Comparison of ENCODE assay signal across 26 mouse cellular contexts in the genomic region with DNA sequence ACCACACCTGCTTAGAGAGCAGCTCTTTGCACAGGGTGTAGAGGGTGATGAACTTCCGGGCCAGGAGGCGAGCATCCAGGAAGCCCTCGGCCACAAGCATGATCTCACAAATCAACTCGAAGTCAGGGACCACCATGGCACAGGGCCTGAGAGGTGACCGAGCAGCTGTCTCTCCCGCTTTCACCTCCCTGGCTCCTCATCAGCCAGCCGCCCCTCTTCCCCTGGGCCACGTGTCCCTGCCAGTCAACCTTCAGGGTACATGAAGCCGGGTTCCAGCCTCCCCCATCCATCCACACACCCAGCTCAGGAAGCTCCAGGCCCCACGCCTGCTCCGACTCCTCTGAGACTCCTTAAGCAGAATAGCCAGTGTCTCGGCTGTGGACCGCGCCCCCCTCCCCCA. TPM values are rescaled to one million over a fixed set of nuclear protein-coding genes. Genes with fewer than 3 reads are reported as not detected.
DNase-seq lines count a peak whose midpoint lies in the region; ATAC-seq and TF ChIP-seq lines count a peak whose summit lies in the region.
"Had no signal": no experiment of that assay in that cellular context is flagged by ENCODE, and none has a peak within 500 bp of the region (broad histone marks: within the 10 kb centered on the region; RNA-seq: fewer than 3 reads in every experiment).

No protein-coding gene starts in this region.

- TF ChIP-seq CTCF in C2C12 (IDR thresholded peaks at IDR 0.05; ENCODE audit: control insufficient read depth, insufficient read depth, insufficient read length), result no peak

- no peak for ATAC-seq in hindbrain, embryonic 14.5 days (ENCODE audit: low FRiP score)
- ATAC-seq in limb, embryonic 14.5 days (ENCODE audit: low FRiP score, low read depth), result peak; percentile 18; the same call in 1 of the 2 replicates
- no peak for ATAC-seq in frontal cortex, adult (ENCODE audit: low TSS enrichment)
- ATAC-seq: CD4-positive, CD25-positive, alpha-beta regulatory T cell, adult 4 months; forebrain, embryonic 13.5 days; forebrain, embryonic 16.5 days had no signal

- H3K9me3 ChIP-seq in hindbrain, embryonic 10.5 days, result 0 out of 2 replicates have a peak, but pooled peaks cover 3% of the 10 kb centered on the region
- no peaks in the 10 kb centered on the region for H3K9me3 ChIP-seq in hindbrain, embryonic 14.5 days (ENCODE audit: control insufficient read depth, low read length)
- H3K9me3 ChIP-seq in limb, embryonic 14.5 days (ENCODE audit: control insufficient read depth, low read length), result no peaks in the 10 kb centered on the region
- H3K9me3 ChIP-seq: forebrain, embryonic 10.5 days; forebrain, embryonic 13.5 days; heart, embryonic 12.5 days; heart, embryonic 15.5 days; hindbrain, embryonic 15.5 days had no signal

- no peak overlapping the region for H3K4me3 ChIP-seq in hindbrain, embryonic 10.5 days
- no peak overlapping the region for H3K4me3 ChIP-seq in hindbrain, embryonic 14.5 days (replicated peaks; ENCODE audit: low read length)
- H3K4me3 ChIP-seq in C2C12 (ENCODE audit: insufficient read depth, poor library complexity, severe bottlenecking), result no peak overlapping the region
- no peak overlapping the region for H3K4me3 ChIP-seq in limb, embryonic 14.5 days (replicated peaks; ENCODE audit: low read length)
- H3K4me3 ChIP-seq: forebrain, embryonic 10.5 days; forebrain, embryonic 13.5 days; gastrocnemius, adult 2 months; heart, embryonic 12.5 days; heart, embryonic 15.5 days; hindbrain, embryonic 15.5 days had no signal

- H3K4me2 ChIP-seq in hindbrain, embryonic 14.5 days (replicated peaks), result no peak overlapping the region
- no peak overlapping the region for H3K4me2 ChIP-seq in limb, embryonic 14.5 days (replicated peaks; ENCODE audit: low read depth, low read length, severe bottlenecking)
- H3K4me2 ChIP-seq: forebrain, embryonic 13.5 days; heart, embryonic 12.5 days; heart, embryonic 15.5 days; hindbrain, embryonic 15.5 days had no signal

- H3K36me3 ChIP-seq in hindbrain, embryonic 10.5 days, result no peaks in the 10 kb centered on the region
- H3K36me3 ChIP-seq in hindbrain, embryonic 14.5 days (replicated peaks; ENCODE audit: control insufficient read depth, insufficient read depth), result no peaks in the 10 kb centered on the region
- H3K36me3 ChIP-seq in C2C12 (ENCODE audit: control insufficient read depth, insufficient read depth), result no peaks in the 10 kb centered on the region
- no peaks in the 10 kb centered on the region for H3K36me3 ChIP-seq in limb, embryonic 14.5 days (ENCODE audit: control insufficient read depth, insufficient read depth, low read length)
- H3K36me3 ChIP-seq: forebrain, embryonic 10.5 days; heart, embryonic 12.5 days; heart, embryonic 15.5 days; hindbrain, embryonic 15.5 days had no signal

- peak overlapping the region; percentile 40; the same call in 1 of the 2 replicates for H3K27ac ChIP-seq in hindbrain, embryonic 10.5 days
- no peak overlapping the region for H3K27ac ChIP-seq in hindbrain, embryonic 14.5 days
- H3K27ac ChIP-seq in limb, embryonic 14.5 days (replicated peaks; ENCODE audit: low read depth, low read length), result no peak overlapping the region
- H3K27ac ChIP-seq: forebrain, embryonic 10.5 days; forebrain, embryonic 13.5 days; gastrocnemius, adult 2 months; heart, embryonic 15.5 days; hindbrain, embryonic 15.5 days had no signal

- H3K27me3 ChIP-seq in hindbrain, embryonic 10.5 days (ENCODE audit: insufficient read depth, poor library complexity, severe bottlenecking), result no peaks in the 10 kb centered on the region
- no peaks in the 10 kb centered on the region for H3K27me3 ChIP-seq in hindbrain, embryonic 14.5 days (ENCODE audit: control insufficient read depth, insufficient read depth, low read length)
- peaks cover 51% of the 10 kb centered on the region for H3K27me3 ChIP-seq in C2C12 (ENCODE audit: control insufficient read depth, insufficient read depth, insufficient read length)
- no peaks in the 10 kb centered on the region for H3K27me3 ChIP-seq in limb, embryonic 14.5 days (ENCODE audit: control insufficient read depth, insufficient read depth, low read length)
- H3K27me3 ChIP-seq: forebrain, embryonic 13.5 days; hindbrain, embryonic 15.5 days had no signal

- H3K79me3 ChIP-seq in C2C12 (ENCODE audit: low read depth), result no peaks in the 10 kb centered on the region

- no peak for TF ChIP-seq POLR2A in limb, embryonic 14.5 days (IDR thresholded peaks at IDR 0.05; ENCODE audit: borderline replicate concordance, extremely low read depth, insufficient read depth, insufficient read length)

- no peaks in the 10 kb centered on the region for H3K79me2 ChIP-seq in C2C12 (ENCODE audit: control insufficient read depth, insufficient read depth)

- H3K4me1 ChIP-seq in hindbrain, embryonic 10.5 days (replicated peaks), result peaks cover 28% of the 10 kb centered on the region
- H3K4me1 ChIP-seq in hindbrain, embryonic 14.5 days (replicated peaks; ENCODE audit: control insufficient read depth, insufficient read depth, low read length), result no peaks in the 10 kb centered on the region
- H3K4me1 ChIP-seq in limb, embryonic 14.5 days (ENCODE audit: control insufficient read depth, insufficient read depth, low read length), result peaks cover 5% of the 10 kb centered on the region; the same call in 1 of the 2 replicates
- H3K4me1 ChIP-seq: forebrain, embryonic 13.5 days; hindbrain, embryonic 15.5 days had no signal

- 89% methylated on average over 14 of the region's 14 CpGs for WGBS in hindbrain, embryonic 10.5 days
- WGBS in hindbrain, embryonic 14.5 days, result 92% methylated on average over 14 of the region's 14 CpGs
- WGBS in limb, embryonic 14.5 days, result 80% methylated on average over 13 of the region's 14 CpGs

- no peak for DNase-seq in hindbrain, embryonic 10.5 days (ENCODE audit: low spot score)
- no peak for DNase-seq in hindbrain, embryonic 14.5 days (ENCODE audit: low spot score)
- no peak for DNase-seq in limb, embryonic 14.5 days (ENCODE audit: low spot score)
- DNase-seq in gastrocnemius, adult 8-10 months (ENCODE audit: low spot score in 2 of 2), result no peak
- DNase-seq: adrenal gland, adult 2 months; adrenal gland, postnatal 14 days; B cell, adult 2 months; cerebellum, adult 11 months; cerebellum, adult 2 months; cerebellum, adult 9-11 months; cerebellum, postnatal 25 days; gastrocnemius, adult 2 months; gastrocnemius, postnatal 25 days; heart, adult 18-20 months; heart, postnatal 10 days; heart, postnatal 36 days had no signal

- no peak overlapping the region for H3K9ac ChIP-seq in hindbrain, embryonic 14.5 days
- H3K9ac ChIP-seq in limb, embryonic 14.5 days (ENCODE audit: low read depth, low read length, severe bottlenecking), result no peak overlapping the region
- H3K9ac ChIP-seq: forebrain, embryonic 13.5 days; heart, embryonic 12.5 days; heart, embryonic 15.5 days; hindbrain, embryonic 15.5 days had no signal

- H3ac ChIP-seq in C2C12 (ENCODE audit: control insufficient read depth, insufficient read length, low read depth), result no peak overlapping the region

TF ChIP-seq in C2C12, 6 proteins besides CTCF, POLR2A, EP300 and RAD21:
- TF ChIP-seq USF1 (IDR thresholded peaks at IDR 0.05; ENCODE audit: low read depth), result no peak
- TF ChIP-seq MYOD1 (IDR thresholded peaks at IDR 0.05; ENCODE audit: control insufficient read depth, insufficient read length, low read depth), result peak; percentile 63

RNA-seq across cellular contexts. Expression of a gene that starts 48.1 kb away (rescaled TPM):
- polyA plus RNA-seq in hindbrain, embryonic 10.5 days (2016; fragmentation: Nextera tagmentation; extraction: Ambion mirVana), result 0.19 and 0.33 TPM in 2 replicates
- polyA plus RNA-seq in hindbrain, embryonic 14.5 days (2014; fragmentation: Nextera tagmentation; extraction: Ambion mirVana), result 0.15 and 0.21 TPM in 2 replicates
- 0.13 TPM for polyA plus RNA-seq in C2C12 (2012; fragmentation: generic; extraction: Trizol)
- 0.10 TPM in 2 replicates for polyA plus RNA-seq in limb, embryonic 14.5 days (2012; rRNA removed)
- 0.11 and 0.17 TPM in 2 replicates for polyA plus RNA-seq in limb, embryonic 14.5 days (2014; fragmentation: Nextera tagmentation; extraction: Ambion mirVana)
- under 1 TPM in 2 of 4 experiments, not detected in 2; 0.02 to 0.03 TPM for total RNA-seq in gastrocnemius, adult 8-10 months (2022)
- total RNA-seq: common myeloid progenitor, adult 5-6 weeks had no signal
